Mouse (Mus musculus): ENCODE data around the gene Sertad2. TPM values are rescaled to one million over a fixed set of nuclear protein-coding genes. Genes with fewer than 3 reads are reported as not detected.

Sertad2 gene
- total RNA-seq, 2 experiments from 2014 or later = 26.1 to 28.7 TPM

Other genes starting within 250 kb of the Sertad2 start
- gene Slc1a4, start 210.5 kb upstream of the Sertad2 start, total RNA-seq (2021) = 1 to 10 TPM; 5.3 to 5.6 TPM
- gene Aftph, start 198.3 kb downstream of the Sertad2 start, total RNA-seq (2021) = 10 to 100 TPM; 18.7 to 22.5 TPM

Data from heart, postnatal 4 days (tissue).